Mouse (Mus musculus) myocyte (in vitro differentiated cells): ENCODE results near the gene Kctd19. TPM values are rescaled to one million over a fixed set of nuclear protein-coding genes. Genes with fewer than 3 reads are reported as not detected.

Experiments
- H3K27me3 ChIP-seq: one replicate; pipeline ENCODE4 v1.6.1; 2011; ENCODE audit not compliant: control insufficient read depth, insufficient read depth, insufficient read length
- H3K36me3 ChIP-seq: one replicate; pipeline ENCODE4 v1.6.1; 2011; ENCODE audit not compliant: control insufficient read depth, insufficient read depth
- H3K4me2 ChIP-seq: one replicate; pipeline ENCODE4 v1.6.1; 2011; ENCODE audit warnings: low read depth, control low read depth
- H3K4me3 ChIP-seq: one replicate; pipeline ENCODE4 v1.5.1; 2011; ENCODE audit warnings: mild to moderate bottlenecking, control low read depth, moderate library complexity
- H3K79me2 ChIP-seq: one replicate; pipeline ENCODE4 v1.6.1; 2011; ENCODE audit not compliant: control insufficient read depth, insufficient read depth
- H3ac ChIP-seq: one replicate; pipeline ENCODE4 v1.6.1; 2011; ENCODE audit not compliant: control insufficient read depth, insufficient read length
- CEBPB ChIP-seq: IDR thresholded peaks from 2 replicates; pipeline ENCODE4 v1.6.1; 2011; ENCODE audit warnings: mild to moderate bottlenecking, moderate library complexity; ENCODE audit not compliant: poor library complexity, insufficient read depth, severe bottlenecking
- E2F4 ChIP-seq: IDR thresholded peaks from one replicate; pipeline ENCODE4 v1.6.1; 2011; ENCODE audit warnings: mild to moderate bottlenecking, control low read depth, moderate library complexity; ENCODE audit not compliant: insufficient read depth
- MAX ChIP-seq: IDR thresholded peaks from one replicate; pipeline ENCODE4 v1.6.1; 2011; ENCODE audit warnings: low read depth, mild to moderate bottlenecking, control low read depth
- MYOD1 ChIP-seq, 3 experiments: IDR thresholded peaks; one replicate each; pipeline ENCODE4 v1.6.1; 2011; ENCODE audit warnings: control low read depth in 2 of 3, low read depth in 2 of 3, mild to moderate bottlenecking in 2 of 3, moderate library complexity in 1 of 3; ENCODE audit not compliant: insufficient read length in 2 of 3, control insufficient read depth in 1 of 3
- MYOG ChIP-seq, 3 experiments: IDR thresholded peaks; one replicate each; pipeline ENCODE4 v1.6.1; 2011; ENCODE audit warnings: control low read depth in 2 of 3, low read depth in 2 of 3, mild to moderate bottlenecking in 2 of 3; ENCODE audit not compliant: insufficient read length in 2 of 3, control insufficient read depth in 1 of 3, insufficient read depth in 1 of 3
- POLR2A ChIP-seq: IDR thresholded peaks from one replicate; pipeline ENCODE4 v1.6.1; 2011; ENCODE audit warnings: low read depth, mild to moderate bottlenecking, control low read depth, moderate library complexity; ENCODE audit not compliant: insufficient read length
- POLR2AphosphoS2 ChIP-seq: IDR thresholded peaks from one replicate; pipeline ENCODE4 v1.6.1; 2011; ENCODE audit warnings: low read depth, control low read depth; ENCODE audit not compliant: insufficient read length
- REST ChIP-seq: IDR thresholded peaks from one replicate; pipeline ENCODE4 v1.6.1; 2011; ENCODE audit warnings: mild to moderate bottlenecking, control low read depth, moderate library complexity; ENCODE audit not compliant: insufficient read depth, insufficient read length
- SRF ChIP-seq: IDR thresholded peaks from one replicate; pipeline ENCODE4 v1.6.1; 2011; ENCODE audit warnings: low read depth; ENCODE audit not compliant: control insufficient read depth, insufficient read length
- TCF12 ChIP-seq: IDR thresholded peaks from one replicate; pipeline ENCODE4 v1.6.1; 2011; ENCODE audit warnings: mild to moderate bottlenecking, control low read depth; ENCODE audit not compliant: poor library complexity, insufficient read depth, severe bottlenecking
- TCF3 ChIP-seq: IDR thresholded peaks from one replicate; pipeline ENCODE4 v1.6.1; 2011; ENCODE audit warnings: low read depth, control low read depth; ENCODE audit not compliant: insufficient read length
- USF1 ChIP-seq: IDR thresholded peaks from one replicate; pipeline ENCODE4 v1.6.1; 2011; ENCODE audit warnings: low read depth, mild to moderate bottlenecking, control low read depth, moderate library complexity
- polyA plus RNA-seq: library from polyadenylated mRNA; unstranded; fragments of >200 nt; fragmentation: generic; extraction: Trizol; gene quantifications from one replicate; pipeline ENCODE4 v1.2.1, GENCODE M21; 2012; ENCODE audit warnings: missing spikeins

Kctd19 gene
- polyA plus RNA-seq, 1 experiment, result not detected

DNA sequence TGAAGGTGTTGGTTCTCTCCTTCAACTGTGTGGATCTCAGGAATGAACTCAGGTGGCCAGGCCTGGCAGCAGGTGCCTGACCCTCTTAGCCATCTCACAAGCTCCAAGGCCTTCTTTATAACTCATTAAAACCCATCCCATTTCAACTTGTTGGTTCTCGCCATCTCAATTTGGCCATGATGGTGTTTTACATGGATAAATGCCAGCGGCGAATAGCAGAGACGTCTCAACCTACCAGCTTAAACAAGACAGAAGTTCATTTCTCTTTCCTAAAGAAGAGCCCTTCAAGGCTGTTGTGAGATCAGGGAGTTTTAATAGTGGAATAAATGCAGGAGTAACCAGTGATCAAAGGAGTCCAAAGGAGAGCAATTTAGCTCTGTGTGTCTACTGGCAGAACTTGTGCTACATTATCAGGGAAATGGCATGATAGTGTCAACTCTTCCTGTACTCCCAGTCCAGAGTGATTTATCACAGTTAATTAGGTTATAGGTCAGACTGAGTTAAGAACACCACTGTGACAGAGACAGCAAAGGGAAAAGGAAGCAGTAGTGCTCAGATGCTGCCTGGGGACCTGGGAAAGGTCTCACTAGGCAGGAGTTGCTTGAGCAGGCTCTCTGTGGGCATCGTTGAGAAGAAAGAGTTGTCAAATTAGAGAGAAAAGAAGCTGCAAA lies 23.9 kb upstream of the Kctd19 start:
- H3K79me2 ChIP-seq, result no peaks in the 10 kb centered on the region
- H3K4me2 ChIP-seq, result no peak overlapping the region
- H3K36me3 ChIP-seq, result no peaks in the 10 kb centered on the region
- no peak overlapping the region for H3K4me3 ChIP-seq
- TF ChIP-seq MYOD1 (IDR thresholded peaks at IDR 0.05; ENCODE audit: control insufficient read depth in 1 of 3, insufficient read length in 2 of 3, low read depth in 2 of 3), result no peak
- TF ChIP-seq MAX, result no peak
- no peak for TF ChIP-seq USF1
- no peak for TF ChIP-seq POLR2A
- no peak for TF ChIP-seq TCF12
- TF ChIP-seq POLR2AphosphoS2, result no peak
- TF ChIP-seq MYOG (IDR thresholded peaks at IDR 0.05; ENCODE audit: control insufficient read depth in 1 of 3, insufficient read depth in 1 of 3, insufficient read length in 2 of 3, low read depth in 2 of 3), result no peak
- no peak for TF ChIP-seq E2F4
- TF ChIP-seq TCF3, result no peak
- TF ChIP-seq REST, result no peak
- no peak for TF ChIP-seq CEBPB
- no peak for TF ChIP-seq SRF
- H3K27me3 ChIP-seq, result peaks cover 10% of the 10 kb centered on the region
- no peak overlapping the region for H3ac ChIP-seq

DNA sequence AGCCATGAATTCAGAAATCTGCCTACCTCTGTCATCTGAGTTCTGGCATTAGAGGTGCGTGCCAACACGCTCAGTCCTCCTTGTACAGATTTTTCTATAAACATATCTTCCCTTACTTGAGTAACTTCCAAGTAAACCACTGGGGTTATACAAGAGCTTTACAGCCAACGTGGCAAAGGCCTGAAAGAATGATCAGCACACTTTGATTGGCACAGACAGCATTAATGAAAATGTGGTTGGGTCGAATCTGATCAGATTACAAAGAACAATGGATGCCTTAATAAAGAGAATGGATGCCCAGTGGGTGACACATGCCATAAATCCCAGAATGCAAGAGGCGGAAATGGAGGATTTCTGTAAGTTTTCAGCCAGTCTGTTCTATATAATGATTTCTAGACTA lies 22.9 kb upstream of the Kctd19 start:
- Histone ChIP-seq H3K36me3 (no peaks in the 10 kb centered on the region), H3K4me3 (no peak overlapping the region)
- TF ChIP-seq CEBPB (no peak), MYOD1 (IDR thresholded peaks at IDR 0.05; ENCODE audit: control insufficient read depth in 1 of 3, insufficient read length in 2 of 3, low read depth in 2 of 3) (no peak), REST (no peak), SRF (no peak), TCF12 (no peak), MYOG (IDR thresholded peaks at IDR 0.05; ENCODE audit: control insufficient read depth in 1 of 3, insufficient read depth in 1 of 3, insufficient read length in 2 of 3, low read depth in 2 of 3) (no peak), USF1 (no peak), TCF3 (no peak), POLR2A (no peak), E2F4 (no peak)

GRCm38 (mm10) chr8:105434136-105434535 lies 20.8 kb upstream of the Kctd19 start:
- Histone ChIP-seq H3K27me3 (peaks cover 21% of the 10 kb centered on the region), H3K4me2 (no peak overlapping the region), H3K36me3 (no peaks in the 10 kb centered on the region), H3K79me2 (no peaks in the 10 kb centered on the region), H3K4me3 (no peak overlapping the region), H3ac (no peak overlapping the region)
- no peak for TF ChIP-seq REST
- no peak for TF ChIP-seq POLR2AphosphoS2
- TF ChIP-seq MYOD1 (IDR thresholded peaks at IDR 0.05; ENCODE audit: control insufficient read depth in 1 of 3, insufficient read length in 2 of 3, low read depth in 2 of 3), result no peak
- no peak for TF ChIP-seq SRF
- no peak for TF ChIP-seq USF1
- no peak for TF ChIP-seq MAX
- TF ChIP-seq POLR2A, result no peak
- no peak for TF ChIP-seq E2F4
- no peak for TF ChIP-seq TCF12
- TF ChIP-seq CEBPB, result no peak
- TF ChIP-seq TCF3, result no peak
- no peak for TF ChIP-seq MYOG (IDR thresholded peaks at IDR 0.05; ENCODE audit: control insufficient read depth in 1 of 3, insufficient read depth in 1 of 3, insufficient read length in 2 of 3, low read depth in 2 of 3)

More for the DNA sequence above, 22.9 kb upstream of the Kctd19 start:
- Histone ChIP-seq H3K79me2 (no peaks in the 10 kb centered on the region), H3ac (no peak overlapping the region), H3K4me2 (no peak overlapping the region), H3K27me3 (peaks cover 10% of the 10 kb centered on the region)

DNA sequence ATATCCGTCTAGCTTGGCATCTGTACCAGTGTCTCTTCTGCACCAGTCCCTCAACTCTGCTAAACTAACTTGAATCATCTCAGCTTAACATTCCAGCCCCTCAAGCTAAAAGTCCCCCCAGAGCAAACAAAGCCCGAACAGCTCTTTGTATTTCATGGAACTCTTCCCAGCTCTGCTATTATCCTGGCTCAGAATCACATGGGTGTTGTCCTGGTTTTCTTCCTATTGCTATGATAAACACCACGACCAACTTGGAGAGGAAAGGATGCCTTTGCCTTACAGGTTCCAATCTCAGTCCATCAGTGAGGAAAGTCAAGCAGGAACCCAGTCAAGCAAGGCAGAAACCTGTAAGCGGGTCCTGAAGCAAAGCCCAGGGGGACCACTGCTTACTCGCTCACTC lies 20.2 kb upstream of the Kctd19 start:
- Histone ChIP-seq H3K27me3 (peaks cover 27% of the 10 kb centered on the region), H3K79me2 (no peaks in the 10 kb centered on the region), H3K4me2 (no peak overlapping the region), H3K36me3 (no peaks in the 10 kb centered on the region), H3ac (no peak overlapping the region), H3K4me3 (no peak overlapping the region)
- TF ChIP-seq MYOG (IDR thresholded peaks at IDR 0.05; ENCODE audit: control insufficient read depth in 1 of 3, insufficient read depth in 1 of 3, insufficient read length in 2 of 3, low read depth in 2 of 3) (no peak), TCF12 (no peak), E2F4 (no peak), MYOD1 (IDR thresholded peaks at IDR 0.05; ENCODE audit: control insufficient read depth in 1 of 3, insufficient read length in 2 of 3, low read depth in 2 of 3) (no peak), POLR2AphosphoS2 (no peak), CEBPB (no peak), REST (no peak), POLR2A (no peak), SRF (no peak), USF1 (no peak), TCF3 (no peak)

DNA sequence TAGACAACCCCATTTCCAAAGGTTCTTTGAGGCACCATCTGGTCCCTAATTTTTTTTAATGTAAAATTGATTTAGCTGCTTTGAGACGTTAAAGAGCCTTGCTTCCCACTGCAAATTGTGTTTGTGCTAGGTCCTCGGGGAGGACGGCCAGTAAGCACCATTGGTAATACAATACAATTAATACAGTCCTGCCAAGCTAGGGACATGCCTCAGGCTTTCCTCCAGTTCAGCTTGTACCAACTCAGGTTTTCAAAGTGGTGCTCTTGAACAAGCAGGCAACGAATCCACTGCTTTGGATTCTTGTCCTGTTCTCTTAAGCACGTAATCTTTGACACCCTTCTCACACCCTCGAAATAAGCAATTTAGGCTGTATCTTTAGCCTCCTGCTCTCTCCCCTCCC lies 19.7 kb upstream of the Kctd19 start:
- Histone ChIP-seq H3K36me3 (no peaks in the 10 kb centered on the region), H3K4me2 (no peak overlapping the region), H3ac (no peak overlapping the region), H3K4me3 (no peak overlapping the region), H3K27me3 (peaks cover 31% of the 10 kb centered on the region), H3K79me2 (no peaks in the 10 kb centered on the region)
- no peak for TF ChIP-seq CEBPB
- TF ChIP-seq REST, result no peak
- no peak for TF ChIP-seq TCF12
- TF ChIP-seq MYOD1 (IDR thresholded peaks at IDR 0.05; ENCODE audit: control insufficient read depth in 1 of 3, insufficient read length in 2 of 3, low read depth in 2 of 3), result no peak
- TF ChIP-seq TCF3, result no peak
